Comparison of ENCODE assay signal across 11 mouse cellular contexts in genomic region chr7:101964551-101964950, GRCm38 (mm10). TPM values are rescaled to one million over a fixed set of nuclear protein-coding genes. Genes with fewer than 3 reads are reported as not detected.
A peak's percentile ranks its signal among the peaks of the same experiment; 100 is the strongest.
DNase-seq lines count a peak whose midpoint lies in the region; ATAC-seq and TF ChIP-seq lines count a peak whose summit lies in the region.
"Had no signal": no experiment of that assay in that cellular context is flagged by ENCODE, and none has a peak within 500 bp of the region (broad histone marks: within the 10 kb centered on the region; RNA-seq: fewer than 3 reads in every experiment).

No protein-coding gene starts in this region.

- no peaks in the 10 kb centered on the region for H3K27me3 ChIP-seq in liver, embryonic 12.5 days (replicated peaks)
- H3K27me3 ChIP-seq in liver, embryonic 11.5 days (replicated peaks; ENCODE audit: control insufficient read depth, insufficient read depth, low read length): no peaks in the 10 kb centered on the region
- H3K27me3 ChIP-seq in hindbrain, embryonic 12.5 days: no peaks in the 10 kb centered on the region
- no peaks in the 10 kb centered on the region for H3K27me3 ChIP-seq in midbrain, postnatal 0 days (ENCODE audit: insufficient read depth, low read length)
- H3K27me3 ChIP-seq: heart, embryonic 15.5 days had no signal

- peaks cover 66% of the 10 kb centered on the region for H3K4me1 ChIP-seq in liver, embryonic 12.5 days
- peaks cover 26% of the 10 kb centered on the region for H3K4me1 ChIP-seq in liver, embryonic 11.5 days (replicated peaks; ENCODE audit: control insufficient read depth, insufficient read depth, low read length)
- peaks cover 20% of the 10 kb centered on the region for H3K4me1 ChIP-seq in embryonic fibroblast, embryonic 13.5 days (ENCODE audit: control insufficient read depth, insufficient read depth, low read length)
- peaks cover 7% of the 10 kb centered on the region for H3K4me1 ChIP-seq in hindbrain, embryonic 12.5 days
- peaks cover 5% of the 10 kb centered on the region; the same call in 1 of the 2 replicates for H3K4me1 ChIP-seq in midbrain, postnatal 0 days (ENCODE audit: insufficient read depth, low read length)

- H3K9me3 ChIP-seq in liver, embryonic 12.5 days (replicated peaks): no peaks in the 10 kb centered on the region
- H3K9me3 ChIP-seq in liver, embryonic 11.5 days (ENCODE audit: control insufficient read depth, low read length): no peaks in the 10 kb centered on the region
- H3K9me3 ChIP-seq in hindbrain, embryonic 12.5 days (replicated peaks): no peaks in the 10 kb centered on the region
- H3K9me3 ChIP-seq in midbrain, postnatal 0 days (ENCODE audit: low read length): no peaks in the 10 kb centered on the region
- H3K9me3 ChIP-seq: heart, embryonic 15.5 days had no signal

- no peak for TF ChIP-seq CTCF in embryonic fibroblast, embryonic 13.5 days (IDR thresholded peaks at IDR 0.05; ENCODE audit: borderline replicate concordance, insufficient read depth, low read length)
- no peak for TF ChIP-seq CTCF in midbrain, postnatal 0 days (IDR thresholded peaks at IDR 0.05)

- H3K9ac ChIP-seq in liver, embryonic 12.5 days: no peak overlapping the region
- no peak overlapping the region for H3K9ac ChIP-seq in liver, embryonic 11.5 days (ENCODE audit: low read depth, low read length)
- no peak overlapping the region for H3K9ac ChIP-seq in hindbrain, embryonic 12.5 days
- H3K9ac ChIP-seq in midbrain, postnatal 0 days (replicated peaks; ENCODE audit: low read length, poor library complexity, severe bottlenecking): no peak overlapping the region
- H3K9ac ChIP-seq: heart, embryonic 15.5 days had no signal

- WGBS in liver, embryonic 12.5 days (ENCODE audit: insufficient replicate concordance): 67% methylated on average over 4 of the region's 4 CpGs
- WGBS in liver, embryonic 11.5 days: 76% methylated on average over 4 of the region's 4 CpGs
- WGBS in hindbrain, embryonic 12.5 days: 93% methylated on average over 4 of the region's 4 CpGs
- WGBS in midbrain, postnatal 0 days: 91% methylated on average over 4 of the region's 4 CpGs

- 0 out of 2 replicates have a peak overlapping the region, but pooled peaks have one; percentile 3 for H3K4me2 ChIP-seq in liver, embryonic 12.5 days
- no peak overlapping the region for H3K4me2 ChIP-seq in liver, embryonic 11.5 days
- H3K4me2 ChIP-seq in hindbrain, embryonic 12.5 days (replicated peaks): no peak overlapping the region
- H3K4me2 ChIP-seq in midbrain, postnatal 0 days (ENCODE audit: low read depth, low read length, poor library complexity, severe bottlenecking): no peak overlapping the region
- H3K4me2 ChIP-seq: heart, embryonic 15.5 days had no signal

- peak overlapping the region; percentile 75 for H3K27ac ChIP-seq in liver, embryonic 12.5 days
- H3K27ac ChIP-seq in liver, embryonic 11.5 days (ENCODE audit: low read depth, low read length): no peak overlapping the region; the same call in 1 of the 2 replicates
- H3K27ac ChIP-seq in embryonic fibroblast, embryonic 13.5 days (ENCODE audit: insufficient read depth, low read length): peak overlapping the region; percentile 80; the same call in 1 of the 2 replicates
- no peak overlapping the region for H3K27ac ChIP-seq in hindbrain, embryonic 12.5 days
- H3K27ac ChIP-seq in midbrain, postnatal 0 days (ENCODE audit: low read depth, low read length): no peak overlapping the region
- H3K27ac ChIP-seq: heart, embryonic 15.5 days had no signal

- H3K4me3 ChIP-seq in liver, embryonic 12.5 days: no peak overlapping the region
- no peak overlapping the region for H3K4me3 ChIP-seq in liver, embryonic 11.5 days (ENCODE audit: low read depth, low read length)
- no peak overlapping the region for H3K4me3 ChIP-seq in embryonic fibroblast, embryonic 13.5 days (ENCODE audit: insufficient read depth, low read length)
- H3K4me3 ChIP-seq in hindbrain, embryonic 12.5 days: no peak overlapping the region
- H3K4me3 ChIP-seq in midbrain, postnatal 0 days (ENCODE audit: low read depth, low read length): no peak overlapping the region
- H3K4me3 ChIP-seq: heart, embryonic 15.5 days had no signal

- no peak for DNase-seq in liver, embryonic 11.5 days (ENCODE audit: low spot score)
- DNase-seq in kidney, postnatal 14 days: peak; percentile 72
- DNase-seq in left cerebral cortex, adult 11 months (ENCODE audit: low spot score): no peak
- DNase-seq in midbrain, postnatal 0 days (ENCODE audit: low spot score): no peak
- no peak for DNase-seq in cerebellum, postnatal 25 days
- DNase-seq: cerebellum, adult 9-10 months had no signal

- ATAC-seq in liver, embryonic 12.5 days: no peak
- no peak for ATAC-seq in liver, embryonic 11.5 days (replicated peaks; ENCODE audit: low FRiP score)
- ATAC-seq in hindbrain, embryonic 12.5 days (ENCODE audit: low FRiP score): no peak
- no peak for ATAC-seq in midbrain, postnatal 0 days (ENCODE audit: low FRiP score)

- no peak for TF ChIP-seq POLR2A in embryonic fibroblast, embryonic 13.5 days (IDR thresholded peaks at IDR 0.05; ENCODE audit: low read depth, low read length)

- H3K36me3 ChIP-seq in liver, embryonic 12.5 days: no peaks in the 10 kb centered on the region
- H3K36me3 ChIP-seq in liver, embryonic 11.5 days (ENCODE audit: control insufficient read depth, insufficient read depth, low read length): no peaks in the 10 kb centered on the region
- no peaks in the 10 kb centered on the region for H3K36me3 ChIP-seq in hindbrain, embryonic 12.5 days
- H3K36me3 ChIP-seq in midbrain, postnatal 0 days (ENCODE audit: insufficient read depth, low read length): no peaks in the 10 kb centered on the region
- H3K36me3 ChIP-seq: heart, embryonic 15.5 days had no signal

RNA-seq across cellular contexts. Expression of gene Numa1, which starts 30.6 kb away (rescaled TPM):
- 48.7 and 53.0 TPM in 2 replicates for polyA plus RNA-seq in liver, embryonic 12.5 days (2016; fragmentation: Nextera tagmentation; extraction: Ambion mirVana)
- polyA plus RNA-seq in liver, embryonic 11.5 days (2014; fragmentation: Nextera tagmentation; extraction: Ambion mirVana): 66.2 and 66.3 TPM in 2 replicates
- 110 and 128 TPM in 2 replicates for polyA plus RNA-seq in embryonic fibroblast, embryonic 13.5 days (2011; ENCODE audit: insufficient read length, low read depth, missing spikeins)
- 99.2 and 100 TPM in 2 replicates for polyA plus RNA-seq in hindbrain, embryonic 12.5 days (2016; fragmentation: Nextera tagmentation; extraction: Ambion mirVana)
- total RNA-seq in midbrain, postnatal 0 days (2014; rRNA removed): 64.4 and 74.0 TPM in 2 replicates
- polyA plus RNA-seq in midbrain, postnatal 0 days (2015; fragmentation: Nextera tagmentation; extraction: Ambion mirVana): 17.9 and 20.6 TPM in 2 replicates

RNA-seq across cellular contexts. Expression of gene Lrrc51, which starts 30.9 kb away (rescaled TPM):
- 2.8 and 3.6 TPM in 2 replicates for polyA plus RNA-seq in liver, embryonic 12.5 days (2016; fragmentation: Nextera tagmentation; extraction: Ambion mirVana)
- polyA plus RNA-seq in liver, embryonic 11.5 days (2014; fragmentation: Nextera tagmentation; extraction: Ambion mirVana): 5.5 and 6.4 TPM in 2 replicates
- 5.8 and 6.0 TPM in 2 replicates for polyA plus RNA-seq in embryonic fibroblast, embryonic 13.5 days (2011; ENCODE audit: insufficient read length, low read depth, missing spikeins)
- 9.4 and 10.1 TPM in 2 replicates for polyA plus RNA-seq in hindbrain, embryonic 12.5 days (2016; fragmentation: Nextera tagmentation; extraction: Ambion mirVana)
- total RNA-seq in midbrain, postnatal 0 days (2014; rRNA removed): 3.7 and 6.9 TPM in 2 replicates
- polyA plus RNA-seq in midbrain, postnatal 0 days (2015; fragmentation: Nextera tagmentation; extraction: Ambion mirVana): 7.0 TPM in 2 replicates

RNA-seq across cellular contexts. Expression of gene Il18bp, which starts 53.9 kb away (rescaled TPM):
- polyA plus RNA-seq in liver, embryonic 12.5 days (2016; fragmentation: Nextera tagmentation; extraction: Ambion mirVana): 4.5 and 4.9 TPM in 2 replicates
- polyA plus RNA-seq in liver, embryonic 11.5 days (2014; fragmentation: Nextera tagmentation; extraction: Ambion mirVana): 2.4 and 3.9 TPM in 2 replicates
- polyA plus RNA-seq in embryonic fibroblast, embryonic 13.5 days (2011; ENCODE audit: insufficient read length, low read depth, missing spikeins): 4.1 and 6.3 TPM in 2 replicates
- 3.9 and 5.4 TPM in 2 replicates for polyA plus RNA-seq in hindbrain, embryonic 12.5 days (2016; fragmentation: Nextera tagmentation; extraction: Ambion mirVana)
- total RNA-seq in midbrain, postnatal 0 days (2014; rRNA removed): 7.7 and 12.9 TPM in 2 replicates
- 3.1 and 4.2 TPM in 2 replicates for polyA plus RNA-seq in midbrain, postnatal 0 days (2015; fragmentation: Nextera tagmentation; extraction: Ambion mirVana)

RNA-seq across cellular contexts. Expression of gene Tomt, which starts 58.4 kb away (rescaled TPM):
- 0.14 and 0.30 TPM in 2 replicates for polyA plus RNA-seq in liver, embryonic 12.5 days (2016; fragmentation: Nextera tagmentation; extraction: Ambion mirVana)
- polyA plus RNA-seq in liver, embryonic 11.5 days (2014; fragmentation: Nextera tagmentation; extraction: Ambion mirVana): 0.71 and 0.75 TPM in 2 replicates
- polyA plus RNA-seq in embryonic fibroblast, embryonic 13.5 days (2011; ENCODE audit: insufficient read length, low read depth, missing spikeins): not detected in 2 replicates
- 0.48 and 0.81 TPM in 2 replicates for polyA plus RNA-seq in hindbrain, embryonic 12.5 days (2016; fragmentation: Nextera tagmentation; extraction: Ambion mirVana)
- 0.38 TPM in 1 of 2 replicates, not detected in the other for total RNA-seq in midbrain, postnatal 0 days (2014; rRNA removed)
- polyA plus RNA-seq in midbrain, postnatal 0 days (2015; fragmentation: Nextera tagmentation; extraction: Ambion mirVana): 0.23 and 0.32 TPM in 2 replicates
- total RNA-seq: gastrocnemius, adult 8-10 months had no signal

RNA-seq across cellular contexts. Expression of gene Lamtor1, which starts 58.8 kb away (rescaled TPM):
- 82.3 and 82.5 TPM in 2 replicates for polyA plus RNA-seq in liver, embryonic 12.5 days (2016; fragmentation: Nextera tagmentation; extraction: Ambion mirVana)
- polyA plus RNA-seq in liver, embryonic 11.5 days (2014; fragmentation: Nextera tagmentation; extraction: Ambion mirVana): 119 and 124 TPM in 2 replicates
- polyA plus RNA-seq in embryonic fibroblast, embryonic 13.5 days (2011; ENCODE audit: insufficient read length, low read depth, missing spikeins): 132 and 151 TPM in 2 replicates
- 129 and 130 TPM in 2 replicates for polyA plus RNA-seq in hindbrain, embryonic 12.5 days (2016; fragmentation: Nextera tagmentation; extraction: Ambion mirVana)
- 114 and 127 TPM in 2 replicates for total RNA-seq in midbrain, postnatal 0 days (2014; rRNA removed)
- 159 and 180 TPM in 2 replicates for polyA plus RNA-seq in midbrain, postnatal 0 days (2015; fragmentation: Nextera tagmentation; extraction: Ambion mirVana)

Comparison
In these comparisons a context has a peak if more than half of its experiments do, and no peak if none do; other contexts are left out.
1. H3K27ac ChIP-seq: peak in liver, embryonic 12.5 days (single experiment) and embryonic fibroblast, embryonic 13.5 days (single experiment); none in liver, embryonic 11.5 days (single experiment), hindbrain, embryonic 12.5 days (single experiment) and midbrain, postnatal 0 days (single experiment).